Mouse (Mus musculus) heart, embryonic 14.5 days (tissue): ENCODE measurements around the gene Krt83. TPM values are rescaled to one million over a fixed set of nuclear protein-coding genes. Genes with fewer than 3 reads are reported as not detected.

ENCODE experiments used
- ATAC-seq: fragments of 200-750 bp; cut with Nextera tagmentation; 2 replicates; pipeline ENCODE4 v1.8.0; 2017; ENCODE audit warnings: low read depth, moderate TSS enrichment; ENCODE audit not compliant: insufficient number of reproducible peaks, insufficient read depth, low FRiP score
- H3K27ac ChIP-seq, 2 experiments: fragments of 200-500 bp in 1 of 2; fragments of 300-500 bp in 1 of 2; sonication (generic) in 1 of 2; replicated peaks in 1 of 2; 2 replicates each; pipeline ENCODE4 v1.5.1; 2012 to 2014; ENCODE audit warnings: low read depth in 2 of 2, low read length in 2 of 2, control low read depth in 1 of 2, mild to moderate bottlenecking in 1 of 2, mixed read lengths in 1 of 2; ENCODE audit not compliant: control insufficient read depth in 1 of 2, insufficient read depth in 1 of 2
- H3K27me3 ChIP-seq: fragments of 300-500 bp; sonication (generic); 2 replicates; pipeline ENCODE4 v1.6.1; 2014; ENCODE audit warnings: mild to moderate bottlenecking, low read length, control low read depth; ENCODE audit not compliant: control insufficient read depth, insufficient read depth
- H3K36me3 ChIP-seq: fragments of 300-500 bp; sonication (generic); 2 replicates; pipeline ENCODE4 v1.6.1; 2014; ENCODE audit warnings: mild to moderate bottlenecking, control low read depth, low read length, mixed read lengths; ENCODE audit not compliant: control insufficient read depth, insufficient read depth
- H3K4me1 ChIP-seq, 2 experiments: fragments of 200-500 bp in 1 of 2; fragments of 300-500 bp in 1 of 2; sonication (generic) in 1 of 2; 2 replicates each; pipeline ENCODE4 v1.6.1; 2012 to 2014; ENCODE audit warnings: low read length in 2 of 2, control low read depth in 1 of 2, mixed read lengths in 1 of 2; ENCODE audit not compliant: control insufficient read depth in 2 of 2, insufficient read depth in 2 of 2
- H3K4me2 ChIP-seq: fragments of 300-500 bp; sonication (generic); 2 replicates; pipeline ENCODE4 v1.6.1; 2014; ENCODE audit warnings: mild to moderate bottlenecking, low read length
- H3K4me3 ChIP-seq, 2 experiments: fragments of 200-500 bp in 1 of 2; fragments of 300-500 bp in 1 of 2; sonication (generic) in 1 of 2; 2 replicates each; pipeline ENCODE4 v1.5.1; 2012 to 2014; ENCODE audit warnings: low read length in 2 of 2, mild to moderate bottlenecking in 2 of 2, control low read depth in 1 of 2, low read depth in 1 of 2, moderate library complexity in 1 of 2; ENCODE audit not compliant: control insufficient read depth in 1 of 2, insufficient read depth in 1 of 2
- H3K9ac ChIP-seq: fragments of 300-500 bp; sonication (generic); 2 replicates; pipeline ENCODE4 v1.6.1; 2014; ENCODE audit warnings: mild to moderate bottlenecking, low read length
- H3K9me3 ChIP-seq: fragments of 300-500 bp; sonication (generic); 2 replicates; pipeline ENCODE4 v1.6.1; 2016; ENCODE audit warnings: low read length, control low read depth; ENCODE audit not compliant: control insufficient read depth
- WGBS: fragments of 180-500 bp; shearing (Covaris S2); extraction: QIAGEN DNeasy Blood & Tissue Kit; methylation state at CpG from one replicate; pipeline ENCODE4 v1.1.7; 2014; 5-methylcytosine and 5-hydroxymethylcytosine counted together
- polyA plus RNA-seq: library from polyadenylated mRNA; unstranded; fragments of >200 nt; fragmentation: Nextera tagmentation; extraction: Ambion mirVana; gene quantifications from 2 replicates; pipeline ENCODE4 v1.2.1, GENCODE M21; 2014

The Krt83 gene
- polyA plus RNA-seq, 1 experiment from 2014 or later, result not detected

DNA sequence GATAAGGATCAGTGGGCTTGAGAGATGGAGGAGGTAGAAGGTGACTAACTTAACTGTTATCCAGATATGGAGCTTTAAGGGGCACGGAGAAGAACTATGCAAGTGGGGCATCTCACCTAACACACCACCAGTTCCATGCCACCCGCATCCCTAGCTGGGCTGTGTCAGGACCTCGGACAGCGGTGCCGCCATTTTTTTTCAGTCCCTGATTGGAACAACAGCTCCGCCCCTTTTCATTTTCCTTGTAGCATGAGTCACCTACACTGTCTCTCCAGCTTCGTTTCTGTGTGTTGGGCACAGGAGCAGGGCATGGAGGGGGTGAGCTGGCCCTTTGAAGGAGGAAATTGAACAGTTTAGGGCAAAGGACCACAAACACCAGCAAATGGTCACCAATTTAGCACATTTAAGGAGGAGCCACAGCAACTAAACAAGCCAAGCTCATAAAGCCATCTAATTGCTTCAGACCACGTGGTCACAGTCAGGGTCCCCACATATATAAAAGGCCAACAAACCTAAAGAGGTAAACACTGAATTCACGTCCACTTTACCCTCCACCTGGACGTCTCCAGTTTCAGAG, 18.3 kb downstream of the Krt83 start, which contains the start of gene Krt86:
Gene Krt86 (plus strand): TSS at position 527 of the 577 bp plus-strand sequence.
- Histone ChIP-seq H3K27ac (no peak within 1 kb of the TSS), H3K36me3 (no peaks in the 10 kb centered on the region), H3K9ac (no peak within 1 kb of the TSS), H3K27me3 (peaks cover 6% of the 10 kb centered on the region), H3K4me1 (no peaks in the 10 kb centered on the region), H3K9me3 (no peaks in the 10 kb centered on the region), H3K4me2 (no peak within 1 kb of the TSS), H3K4me3 (no peak within 1 kb of the TSS)
- no peak for ATAC-seq
- 21% methylated on average over 10 of the region's 10 CpGs for WGBS

GRCm38 (mm10) chr15:101469093-101469492, 22.2 kb downstream of the Krt83 start:
- 68% methylated on average over 4 of the region's 4 CpGs for WGBS
- no peaks in the 10 kb centered on the region for H3K27me3 ChIP-seq
- H3K4me3 ChIP-seq, result no peak overlapping the region
- H3K36me3 ChIP-seq, result no peaks in the 10 kb centered on the region
- no peaks in the 10 kb centered on the region for H3K4me1 ChIP-seq
- ATAC-seq, result no peak
- H3K27ac ChIP-seq, result no peak overlapping the region
- H3K9me3 ChIP-seq, result no peaks in the 10 kb centered on the region
- H3K9ac ChIP-seq, result no peak overlapping the region
- no peak overlapping the region for H3K4me2 ChIP-seq

GRCm38 (mm10) chr15:101463651-101464050, 27.7 kb downstream of the Krt83 start, which contains the start of gene Krt81:
Gene Krt81, minus strand, starts transcription at chr15:101463751.
- H3K4me3 ChIP-seq, result no peak within 1 kb of the TSS
- H3K4me2 ChIP-seq, result no peak within 1 kb of the TSS
- H3K36me3 ChIP-seq, result no peaks in the 10 kb centered on the region
- H3K9me3 ChIP-seq, result no peaks in the 10 kb centered on the region
- 75% methylated on average over 13 of the region's 13 CpGs for WGBS
- no peak within 1 kb of the TSS for H3K9ac ChIP-seq
- no peak for ATAC-seq
- no peaks in the 10 kb centered on the region for H3K4me1 ChIP-seq
- H3K27me3 ChIP-seq, result 0 out of 2 replicates have a peak, but pooled peaks cover 7% of the 10 kb centered on the region
- no peak within 1 kb of the TSS for H3K27ac ChIP-seq

DNA sequence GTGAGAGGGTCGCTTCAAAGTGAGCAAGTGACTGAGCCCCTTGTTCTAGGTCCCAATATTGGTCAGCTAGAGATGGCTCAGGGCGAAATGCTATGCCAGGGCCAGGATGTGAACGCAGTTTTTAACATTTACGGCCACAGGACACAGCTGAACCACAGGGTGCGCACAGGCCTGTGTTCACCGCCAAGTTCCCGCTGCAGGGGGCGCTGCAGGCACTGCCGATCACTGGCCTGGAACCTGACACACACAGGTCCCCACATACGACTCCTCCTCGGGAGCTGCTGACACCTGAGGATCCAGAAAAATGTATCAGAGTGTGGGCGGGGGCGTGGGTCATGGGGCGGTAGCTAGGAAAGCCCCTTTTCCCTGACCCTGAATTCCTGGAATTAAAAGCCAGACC, 32.0 kb downstream of the Krt83 start:
- H3K9ac ChIP-seq, result no peak overlapping the region
- ATAC-seq, result no peak
- H3K36me3 ChIP-seq, result no peaks in the 10 kb centered on the region
- H3K27me3 ChIP-seq, result 0 out of 2 replicates have a peak, but pooled peaks cover 7% of the 10 kb centered on the region
- no peak overlapping the region for H3K4me2 ChIP-seq
- no peak overlapping the region for H3K4me3 ChIP-seq
- WGBS, result 79% methylated on average over 14 of the region's 14 CpGs
- H3K27ac ChIP-seq, result no peak overlapping the region
- peaks cover 9% of the 10 kb centered on the region; the same call in 1 of the 2 replicates for H3K9me3 ChIP-seq
- H3K4me1 ChIP-seq, result no peaks in the 10 kb centered on the region

- H3K9ac ChIP-seq, result no peak overlapping the region
- peaks cover 9% of the 10 kb centered on the region; the same call in 1 of the 2 replicates for H3K9me3 ChIP-seq
- no peaks in the 10 kb centered on the region for H3K4me1 ChIP-seq
- H3K27me3 ChIP-seq, result 0 out of 2 replicates have a peak, but pooled peaks cover 7% of the 10 kb centered on the region
- H3K27ac ChIP-seq, result no peak overlapping the region
- no peak for ATAC-seq
- no peaks in the 10 kb centered on the region for H3K36me3 ChIP-seq
- H3K4me2 ChIP-seq, result no peak overlapping the region
- WGBS, result 68% methylated on average over 16 of the region's 16 CpGs
- H3K4me3 ChIP-seq, result no peak overlapping the region
Measured at GRCm38 (mm10) chr15:101458361-101458930, 32.9 kb downstream of the Krt83 start.

GRCm38 (mm10) chr15:101455891-101456290, 35.4 kb downstream of the Krt83 start:
- no peak for ATAC-seq
- WGBS, result 84% methylated on average over 6 of the region's 6 CpGs
- Histone ChIP-seq H3K27ac (no peak overlapping the region), H3K9ac (no peak overlapping the region), H3K36me3 (no peaks in the 10 kb centered on the region), H3K4me1 (no peaks in the 10 kb centered on the region; a peak in 1 of 4 replicates), H3K9me3 (peaks cover 9% of the 10 kb centered on the region; the same call in 1 of the 2 replicates), H3K27me3 (0 out of 2 replicates have a peak, but pooled peaks cover 3% of the 10 kb centered on the region), H3K4me2 (no peak overlapping the region), H3K4me3 (no peak overlapping the region)

DNA sequence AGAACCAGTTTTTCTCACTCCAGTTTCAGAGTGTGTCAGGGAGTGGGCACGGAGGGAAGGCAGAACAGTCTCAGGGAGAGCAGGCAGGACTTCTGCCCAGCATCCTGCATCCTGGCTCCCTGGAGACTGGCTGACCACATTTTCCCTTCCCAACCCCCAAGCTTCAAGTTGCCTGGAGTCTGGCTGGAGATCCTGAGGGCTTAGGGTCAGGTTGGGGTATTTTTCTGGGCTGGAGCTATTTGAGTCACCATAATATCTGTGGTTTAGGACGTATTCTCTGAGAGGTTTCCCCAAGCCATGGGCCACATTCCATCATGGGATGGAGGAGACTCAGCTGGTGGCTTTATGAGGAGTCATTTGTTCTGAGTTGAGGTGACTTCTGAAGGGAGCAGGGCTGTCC, 36.0 kb downstream of the Krt83 start:
- no peak overlapping the region for H3K9ac ChIP-seq
- 0 out of 2 replicates have a peak, but pooled peaks cover 3% of the 10 kb centered on the region for H3K27me3 ChIP-seq
- ATAC-seq, result no peak
- 81% methylated on average over 2 of the region's 2 CpGs for WGBS
- no peak overlapping the region for H3K4me3 ChIP-seq
- H3K9me3 ChIP-seq, result peaks cover 9% of the 10 kb centered on the region; the same call in 1 of the 2 replicates
- H3K4me2 ChIP-seq, result no peak overlapping the region
- H3K36me3 ChIP-seq, result no peaks in the 10 kb centered on the region
- no peaks in the 10 kb centered on the region; a peak in 1 of 4 replicates for H3K4me1 ChIP-seq
- no peak overlapping the region for H3K27ac ChIP-seq
